Mouse (Mus musculus): Measurements from ENCODE around the gene Col10a1. TPM values are rescaled to one million over a fixed set of nuclear protein-coding genes. Genes with fewer than 3 reads are reported as not detected.
"Not testable (repeated sequence)": the region's sequence is repeated elsewhere in the genome, so short reads cannot be mapped to it uniquely, and the experiment has no call there.

Gene Col10a1
- polyA plus RNA-seq, 1 experiment from 2014 or later: 0.08 TPM

DNA sequence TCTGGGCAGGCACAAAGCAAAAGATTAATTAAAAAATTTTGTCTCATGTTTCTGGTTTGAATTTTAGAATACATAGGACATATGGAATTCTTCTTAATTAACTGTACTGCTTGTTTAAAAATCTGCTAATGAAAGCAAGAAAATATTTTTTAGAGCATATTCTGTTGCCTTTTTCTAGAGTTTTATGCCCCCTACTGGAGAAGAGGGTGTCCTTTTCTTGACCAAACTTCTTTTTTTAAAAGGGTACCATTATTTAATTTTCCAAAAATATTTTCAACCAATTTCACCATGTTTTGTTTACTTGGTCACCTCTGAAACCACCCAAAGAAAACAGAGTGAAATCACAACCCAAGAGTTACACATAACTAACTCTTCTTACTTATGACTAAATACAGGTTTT lies 9.5 kb downstream of the Col10a1 start:
- Histone ChIP-seq H3K4me3 (ENCODE audit: low read depth, low read length) (no peak overlapping the region), H3K4me1 (ENCODE audit: control insufficient read depth, insufficient read depth, low read length) (no peaks in the 10 kb centered on the region), H3K9ac (replicated peaks; ENCODE audit: low read depth, low read length) (no peak overlapping the region), H3K27ac (ENCODE audit: low read depth, low read length) (no peak overlapping the region), H3K27me3 (ENCODE audit: control insufficient read depth, insufficient read depth, low read length) (no peaks in the 10 kb centered on the region), H3K4me2 (ENCODE audit: low read depth, low read length) (no peak overlapping the region), H3K36me3 (ENCODE audit: control insufficient read depth, insufficient read depth, low read length) (no peaks in the 10 kb centered on the region), H3K9me3 (ENCODE audit: control insufficient read depth, low read length) (no peaks in the 10 kb centered on the region)
- ATAC-seq (ENCODE audit: low read depth): no peak

DNA sequence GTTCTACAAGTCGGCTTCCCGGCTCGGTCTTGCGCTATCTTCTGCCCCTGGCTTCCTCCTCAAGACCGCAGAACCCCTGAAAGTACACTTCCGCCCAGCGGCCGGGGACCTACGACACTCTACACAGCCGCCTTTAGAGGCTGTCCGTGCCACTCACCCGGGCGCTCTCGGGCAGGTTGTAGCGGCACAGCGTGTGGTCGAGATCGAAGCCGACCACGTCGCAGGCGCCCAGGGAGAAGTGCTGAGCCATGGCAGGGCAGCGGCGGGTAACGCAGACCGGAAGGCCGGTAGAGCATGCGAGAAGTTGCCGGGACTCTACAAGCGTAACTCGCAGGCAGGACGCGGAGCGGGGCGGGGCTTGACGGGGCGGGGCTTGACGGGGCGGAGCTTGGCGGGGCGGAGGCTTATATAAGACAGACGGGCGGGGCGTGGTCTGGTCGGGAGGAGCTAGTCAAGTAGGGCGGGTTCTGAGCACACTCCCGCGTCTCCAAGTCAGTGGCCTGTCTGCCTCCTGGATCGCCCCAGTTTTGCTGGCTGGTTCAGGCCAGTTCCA lies 28.5 kb downstream of the Col10a1 start, which contains the start of gene Nt5dc1:
Gene Nt5dc1, minus strand, starts transcription at position 349 of the 553 bp plus-strand sequence.
- peak; percentile 99 for ATAC-seq (ENCODE audit: low read depth)

DNA sequence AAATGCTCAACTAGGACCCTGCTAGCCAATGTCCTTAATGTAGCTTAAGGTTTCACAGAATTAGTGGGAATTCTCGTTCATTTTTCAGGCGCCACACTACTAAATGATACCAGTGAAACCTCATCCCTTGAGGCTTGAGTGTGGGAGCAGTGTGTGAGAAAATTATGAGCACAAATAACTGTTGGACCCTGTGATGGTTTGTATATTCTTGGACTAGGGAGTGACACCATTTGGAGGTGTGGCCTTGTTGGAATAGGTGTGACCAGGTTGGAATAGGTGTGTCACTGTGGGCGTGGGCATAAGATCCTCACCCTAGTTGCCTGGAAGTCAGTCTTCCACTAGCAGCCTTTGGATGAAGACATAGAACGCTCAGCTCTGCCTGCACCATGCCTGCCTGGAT lies 29.0 kb downstream of the Col10a1 start:
- H3K4me2 ChIP-seq (ENCODE audit: low read depth, low read length): peak overlapping the region; percentile 48
- peak overlapping the region; percentile 46 for H3K4me3 ChIP-seq (ENCODE audit: low read depth, low read length)
- peak; percentile 55; the same call in 1 of the 2 replicates for ATAC-seq (ENCODE audit: low read depth)
- not testable (repeated sequence) for H3K9me3 ChIP-seq (ENCODE audit: control insufficient read depth, low read length); H3K27ac ChIP-seq (ENCODE audit: low read depth, low read length); H3K27me3 ChIP-seq (ENCODE audit: control insufficient read depth, insufficient read depth, low read length); H3K36me3 ChIP-seq (ENCODE audit: control insufficient read depth, insufficient read depth, low read length); H3K4me1 ChIP-seq (ENCODE audit: control insufficient read depth, insufficient read depth, low read length)
- H3K9ac ChIP-seq (replicated peaks; ENCODE audit: low read depth, low read length): peak overlapping the region; percentile 8; the same call in 1 of the 2 replicates
- WGBS: 82% methylated on average over 4 of the region's 4 CpGs

More for the DNA sequence above, 28.5 kb downstream of the Col10a1 start, which contains the start of gene Nt5dc1:
- peak within 1 kb of the TSS; percentile 48 for H3K4me2 ChIP-seq (ENCODE audit: low read depth, low read length)
- WGBS: under 1% methylated on average over 49 of the region's 49 CpGs
- H3K4me3 ChIP-seq (ENCODE audit: low read depth, low read length): peak within 1 kb of the TSS; percentile 46
- H3K27ac ChIP-seq (ENCODE audit: low read depth, low read length): no peak within 1 kb of the TSS
- no peaks in the 10 kb centered on the region for H3K27me3 ChIP-seq (ENCODE audit: control insufficient read depth, insufficient read depth, low read length)
- no peaks in the 10 kb centered on the region for H3K36me3 ChIP-seq (ENCODE audit: control insufficient read depth, insufficient read depth, low read length)
- no peaks in the 10 kb centered on the region for H3K4me1 ChIP-seq (ENCODE audit: control insufficient read depth, insufficient read depth, low read length)
- H3K9ac ChIP-seq (replicated peaks; ENCODE audit: low read depth, low read length): peak within 1 kb of the TSS; percentile 50
- H3K9me3 ChIP-seq (ENCODE audit: control insufficient read depth, low read length): no peaks in the 10 kb centered on the region

DNA sequence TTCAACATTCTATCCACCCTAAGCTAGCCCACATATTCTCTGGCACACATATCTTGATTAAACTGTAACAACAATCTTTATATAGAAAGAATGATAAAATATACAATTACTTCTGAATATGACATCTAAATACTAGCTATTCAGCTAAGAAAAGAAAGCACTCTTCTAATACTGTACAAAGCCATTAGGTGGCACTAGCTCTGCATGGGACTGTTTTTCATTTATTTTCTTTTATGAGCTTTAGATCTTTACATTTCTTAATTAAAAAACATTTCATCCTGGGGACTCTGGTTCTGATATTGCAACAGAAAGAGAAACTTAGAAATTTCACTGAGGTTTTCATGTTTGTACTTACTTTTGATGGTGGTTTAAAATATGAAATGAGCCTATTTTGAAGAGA lies 42.0 kb downstream of the Col10a1 start:
- no peak overlapping the region for H3K27ac ChIP-seq (ENCODE audit: low read depth, low read length)
- no peaks in the 10 kb centered on the region for H3K36me3 ChIP-seq (ENCODE audit: control insufficient read depth, insufficient read depth, low read length)
- ATAC-seq (ENCODE audit: low read depth): no peak; the same call in 1 of the 2 replicates
- no peaks in the 10 kb centered on the region for H3K27me3 ChIP-seq (ENCODE audit: control insufficient read depth, insufficient read depth, low read length)
- no peak overlapping the region for H3K9ac ChIP-seq (replicated peaks; ENCODE audit: low read depth, low read length)
- H3K4me2 ChIP-seq (ENCODE audit: low read depth, low read length): no peak overlapping the region
- H3K4me3 ChIP-seq (ENCODE audit: low read depth, low read length): no peak overlapping the region
- H3K4me1 ChIP-seq (ENCODE audit: control insufficient read depth, insufficient read depth, low read length): no peaks in the 10 kb centered on the region
- H3K9me3 ChIP-seq (ENCODE audit: control insufficient read depth, low read length): no peaks in the 10 kb centered on the region

DNA sequence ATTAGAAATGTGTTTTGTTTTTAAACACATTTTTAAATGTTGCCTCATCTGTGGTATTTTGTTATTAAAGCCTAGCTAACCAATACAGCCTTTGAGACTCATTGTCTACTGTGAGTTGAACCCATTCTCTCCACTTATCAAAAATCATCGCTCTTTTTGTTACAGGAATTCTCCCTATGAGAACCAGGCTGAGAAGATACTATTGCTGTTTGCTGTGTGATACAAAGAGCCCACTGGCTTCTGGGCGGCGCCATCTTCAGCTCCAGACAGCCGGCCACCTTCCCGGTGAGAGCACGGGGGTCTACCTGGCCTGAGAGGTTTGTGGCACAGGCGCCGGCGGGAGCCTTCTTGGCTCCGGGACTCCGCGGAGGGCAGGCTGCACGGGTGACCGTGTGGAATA lies 44.4 kb downstream of the Col10a1 start:
- 96% methylated on average over 6 of the region's 14 CpGs for WGBS
- H3K4me1 ChIP-seq (ENCODE audit: control insufficient read depth, insufficient read depth, low read length); H3K36me3 ChIP-seq (ENCODE audit: control insufficient read depth, insufficient read depth, low read length); H3K9ac ChIP-seq (replicated peaks; ENCODE audit: low read depth, low read length); ATAC-seq (ENCODE audit: low read depth); H3K27me3 ChIP-seq (ENCODE audit: control insufficient read depth, insufficient read depth, low read length); H3K4me3 ChIP-seq (ENCODE audit: low read depth, low read length); H3K9me3 ChIP-seq (ENCODE audit: control insufficient read depth, low read length); H3K27ac ChIP-seq (ENCODE audit: low read depth, low read length); H3K4me2 ChIP-seq (ENCODE audit: low read depth, low read length): not testable (repeated sequence)

Other genes starting within 250 kb of the Col10a1 start
- 4.0 and 10.0 TPM in 2 replicates for gene Dse, start 182.3 kb upstream of the Col10a1 start, polyA plus RNA-seq (2014; fragmentation: Nextera tagmentation; extraction: Ambion mirVana)
- 128 and 136 TPM in 2 replicates for gene Tspyl1, start 107.8 kb upstream of the Col10a1 start, polyA plus RNA-seq (2014; fragmentation: Nextera tagmentation; extraction: Ambion mirVana)
- gene Tspyl4, start 92.5 kb upstream of the Col10a1 start, polyA plus RNA-seq (2014; fragmentation: Nextera tagmentation; extraction: Ambion mirVana): 177 and 193 TPM in 2 replicates
- gene Nt5dc1, start 28.6 kb downstream of the Col10a1 start, polyA plus RNA-seq (2014; fragmentation: Nextera tagmentation; extraction: Ambion mirVana): 2.0 and 2.4 TPM in 2 replicates
- 0.27 and 1.1 TPM in 2 replicates for gene Frk, start 93.4 kb downstream of the Col10a1 start, polyA plus RNA-seq (2014; fragmentation: Nextera tagmentation; extraction: Ambion mirVana)